Mouse (Mus musculus) colon, adult 2 months (tissue): ENCODE measurements around the gene Fgg. TPM values are rescaled to one million over a fixed set of nuclear protein-coding genes. Genes with fewer than 3 reads are reported as not detected.

Experiments
- polyA plus RNA-seq: library from polyadenylated mRNA; depleted of rRNA; stranded (reverse); fragments of >200 nt; gene quantifications from 2 replicates; pipeline ENCODE4 v1.2.3, GENCODE M21; 2012; rRNA removed

The Fgg gene
- 0.14 TPM in 1 of 2 replicates, not detected in the other for polyA plus RNA-seq

GRCm38 (mm10) chr3:83007557-83007956, at the start of gene Fgg:
Gene Fgg, plus strand, starts transcription at chr3:83007724.

GRCm38 (mm10) chr3:83025475-83026301, 18.2 kb downstream of the Fgg start, which contains the start of gene Fga:
Gene Fga, plus strand, starts transcription at chr3:83026076.

GRCm38 (mm10) chr3:83049680-83050079, 42.2 kb downstream of the Fgg start, which contains the start of gene Fgb:
Gene Fgb, minus strand, starts transcription at chr3:83049863.

GRCm38 (mm10) chr3:83055281-83056038, 47.9 kb downstream of the Fgg start, which contains the start of gene Plrg1:
Gene Plrg1, plus strand, starts transcription at chr3:83055522.

Other genes with a start within 250 kb of the Fgg start
- not detected in 2 replicates for gene Rbm46, start 131.2 kb upstream of the Fgg start, polyA plus RNA-seq
- 0.64 and 1.1 TPM in 2 replicates for gene Lrat, start 103.8 kb upstream of the Fgg start, polyA plus RNA-seq
- gene Fga, start 18.4 kb downstream of the Fgg start, polyA plus RNA-seq = 0.08 TPM in 1 of 2 replicates, not detected in the other
- 0.02 and 0.05 TPM in 2 replicates for gene Fgb, start 42.1 kb downstream of the Fgg start, polyA plus RNA-seq
- gene Plrg1, start 47.8 kb downstream of the Fgg start, polyA plus RNA-seq = 19.9 and 23.2 TPM in 2 replicates
- gene Dchs2, start 120.2 kb downstream of the Fgg start, polyA plus RNA-seq = 0.10 and 0.13 TPM in 2 replicates